Mouse (Mus musculus): ENCODE results near the gene Thoc2. TPM values are rescaled to one million over a fixed set of nuclear protein-coding genes. Genes with fewer than 3 reads are reported as not detected.
"Not testable (repeated sequence)": the region's sequence is repeated elsewhere in the genome, so short reads cannot be mapped to it uniquely, and the experiment has no call there.

Thoc2 gene
- polyA plus RNA-seq (2016; fragmentation: Nextera tagmentation; extraction: Ambion mirVana) = 45.0 and 50.1 TPM in 2 replicates

- Histone ChIP-seq H3K27ac (no peak within 1 kb of the TSS), H3K4me2 (no peak within 1 kb of the TSS), H3K4me1 (no peaks in the 10 kb centered on the region), H3K27me3 (replicated peaks) (no peaks in the 10 kb centered on the region), H3K36me3 (no peaks in the 10 kb centered on the region), H3K4me3 (no peak within 1 kb of the TSS), H3K9me3 (replicated peaks) (no peaks in the 10 kb centered on the region), H3K9ac (no peak within 1 kb of the TSS)
- ATAC-seq = no peak
- 85% methylated on average over 1 of the region's 1 CpGs for WGBS (ENCODE audit: insufficient replicate concordance)
Observed at GRCm38 (mm10) chrX:41920574-41920973, at the start of gene Thoc2. Thoc2 (minus strand) TSS chrX:41920674.

- H3K4me2 ChIP-seq = no peak overlapping the region
- no peak overlapping the region for H3K4me3 ChIP-seq
- WGBS (ENCODE audit: insufficient replicate concordance) = 88% methylated on average over 2 of the region's 2 CpGs
- H3K4me1 ChIP-seq = no peaks in the 10 kb centered on the region
- no peak overlapping the region for H3K9ac ChIP-seq
- ATAC-seq = no peak
- no peaks in the 10 kb centered on the region for H3K36me3 ChIP-seq
- H3K27me3 ChIP-seq (replicated peaks) = no peaks in the 10 kb centered on the region
- H3K9me3 ChIP-seq (replicated peaks) = 0 out of 2 replicates have a peak, but pooled peaks cover 4% of the 10 kb centered on the region
- H3K27ac ChIP-seq = no peak overlapping the region
Observed at GRCm38 (mm10) chrX:41970096-41970495, 49.6 kb upstream of the Thoc2 start.

GRCm38 (mm10) chrX:41969341-41969740 is 48.9 kb upstream of the Thoc2 start:
- no peak overlapping the region for H3K27ac ChIP-seq
- H3K4me2 ChIP-seq = no peak overlapping the region
- WGBS (ENCODE audit: insufficient replicate concordance) = 72% methylated on average over 4 of the region's 4 CpGs
- no peak for ATAC-seq
- no peaks in the 10 kb centered on the region for H3K27me3 ChIP-seq (replicated peaks)
- no peaks in the 10 kb centered on the region for H3K36me3 ChIP-seq
- H3K4me3 ChIP-seq = no peak overlapping the region
- H3K9ac ChIP-seq = no peak overlapping the region
- no peaks in the 10 kb centered on the region for H3K9me3 ChIP-seq (replicated peaks)
- H3K4me1 ChIP-seq = no peaks in the 10 kb centered on the region

GRCm38 (mm10) chrX:41957161-41957560 is 36.7 kb upstream of the Thoc2 start:
- no peak overlapping the region for H3K9ac ChIP-seq
- ATAC-seq = no peak
- 45% methylated on average over 4 of the region's 4 CpGs for WGBS (ENCODE audit: insufficient replicate concordance)
- no peaks in the 10 kb centered on the region for H3K36me3 ChIP-seq
- H3K27ac ChIP-seq = no peak overlapping the region
- no peaks in the 10 kb centered on the region for H3K4me1 ChIP-seq
- no peaks in the 10 kb centered on the region for H3K27me3 ChIP-seq (replicated peaks)
- H3K9me3 ChIP-seq (replicated peaks) = no peaks in the 10 kb centered on the region
- H3K4me3 ChIP-seq = no peak overlapping the region
- H3K4me2 ChIP-seq = no peak overlapping the region

- 73% methylated on average over 5 of the region's 5 CpGs for WGBS (ENCODE audit: insufficient replicate concordance)
- Histone ChIP-seq H3K27me3 (replicated peaks) (no peaks in the 10 kb centered on the region), H3K36me3 (no peaks in the 10 kb centered on the region), H3K27ac (no peak overlapping the region), H3K9me3 (replicated peaks) (no peaks in the 10 kb centered on the region), H3K4me1 (no peaks in the 10 kb centered on the region), H3K9ac (no peak overlapping the region), H3K4me3 (no peak overlapping the region), H3K4me2 (no peak overlapping the region)
- ATAC-seq = no peak
Observed at GRCm38 (mm10) chrX:41941840-41942239, 21.4 kb upstream of the Thoc2 start.

- not testable (repeated sequence) for ATAC-seq
Observed at GRCm38 (mm10) chrX:41931821-41932220, 11.3 kb upstream of the Thoc2 start.

GRCm38 (mm10) chrX:41924708-41925107 is 4.2 kb upstream of the Thoc2 start:
- Histone ChIP-seq H3K27me3 (replicated peaks) (no peaks in the 10 kb centered on the region), H3K27ac (no peak overlapping the region), H3K9ac (no peak overlapping the region), H3K4me2 (no peak overlapping the region), H3K4me1 (no peaks in the 10 kb centered on the region), H3K9me3 (replicated peaks) (no peaks in the 10 kb centered on the region), H3K4me3 (no peak overlapping the region), H3K36me3 (no peaks in the 10 kb centered on the region)
- 72% methylated on average over 5 of the region's 5 CpGs for WGBS (ENCODE audit: insufficient replicate concordance)
- no peak for ATAC-seq

More at GRCm38 (mm10) chrX:41931821-41932220, 11.3 kb upstream of the Thoc2 start:
- H3K9me3 ChIP-seq (replicated peaks); H3K36me3 ChIP-seq; H3K4me1 ChIP-seq; H3K27ac ChIP-seq; H3K9ac ChIP-seq; H3K4me3 ChIP-seq; H3K27me3 ChIP-seq (replicated peaks); H3K4me2 ChIP-seq: not testable (repeated sequence)
- 50% methylated on average over 6 of the region's 6 CpGs for WGBS (ENCODE audit: insufficient replicate concordance)

- WGBS (ENCODE audit: insufficient replicate concordance) = 26% methylated on average over 10 of the region's 10 CpGs
- no peaks in the 10 kb centered on the region for H3K9me3 ChIP-seq (replicated peaks)
Observed at GRCm38 (mm10) chrX:41912061-41912401, 8.4 kb downstream of the Thoc2 start.

GRCm38 (mm10) chrX:41911390-41912060 is 8.9 kb downstream of the Thoc2 start:
- Histone ChIP-seq H3K27ac (peak overlapping the region; percentile 85), H3K4me1 (peaks cover 21% of the 10 kb centered on the region), H3K9ac (peak overlapping the region; percentile 80), H3K4me2 (peak overlapping the region; percentile 72), H3K27me3 (replicated peaks) (no peaks in the 10 kb centered on the region), H3K9me3 (replicated peaks) (no peaks in the 10 kb centered on the region), H3K4me3 (peak overlapping the region; percentile 76), H3K36me3 (no peaks in the 10 kb centered on the region)
- ATAC-seq = peak; percentile 95
- WGBS (ENCODE audit: insufficient replicate concordance) = 7% methylated on average over 51 of the region's 59 CpGs

More at GRCm38 (mm10) chrX:41912061-41912401, 8.4 kb downstream of the Thoc2 start:
- no peak; the same call in 1 of the 2 replicates for ATAC-seq
- Histone ChIP-seq H3K9ac (peak overlapping the region; percentile 80; the same call in 1 of the 2 replicates), H3K27me3 (replicated peaks) (no peaks in the 10 kb centered on the region), H3K27ac (peak overlapping the region; percentile 85), H3K4me1 (peaks cover 18% of the 10 kb centered on the region), H3K36me3 (no peaks in the 10 kb centered on the region), H3K4me2 (peak overlapping the region; percentile 72), H3K4me3 (peak overlapping the region; percentile 76)

- peak; percentile 47 for ATAC-seq
- 9% methylated on average over 24 of the region's 24 CpGs for WGBS (ENCODE audit: insufficient replicate concordance)
Observed at GRCm38 (mm10) chrX:41910981-41911380, 9.5 kb downstream of the Thoc2 start.

GRCm38 (mm10) chrX:41910471-41910870 is 10.0 kb downstream of the Thoc2 start:
- peak overlapping the region; percentile 85 for H3K27ac ChIP-seq
- H3K27me3 ChIP-seq (replicated peaks) = no peaks in the 10 kb centered on the region
- ATAC-seq = no peak
- 9% methylated on average over 9 of the region's 9 CpGs for WGBS (ENCODE audit: insufficient replicate concordance)
- H3K9ac ChIP-seq = peak overlapping the region; percentile 80
- H3K9me3 ChIP-seq (replicated peaks) = no peaks in the 10 kb centered on the region
- H3K36me3 ChIP-seq = no peaks in the 10 kb centered on the region
- peaks cover 29% of the 10 kb centered on the region for H3K4me1 ChIP-seq
- H3K4me3 ChIP-seq = peak overlapping the region; percentile 76
- peak overlapping the region; percentile 72 for H3K4me2 ChIP-seq

More at GRCm38 (mm10) chrX:41910981-41911380, 9.5 kb downstream of the Thoc2 start:
- Histone ChIP-seq H3K36me3 (no peaks in the 10 kb centered on the region), H3K9ac (peak overlapping the region; percentile 80), H3K4me3 (peak overlapping the region; percentile 76), H3K9me3 (replicated peaks) (no peaks in the 10 kb centered on the region), H3K4me2 (peak overlapping the region; percentile 72), H3K27me3 (replicated peaks) (no peaks in the 10 kb centered on the region), H3K27ac (peak overlapping the region; percentile 85), H3K4me1 (peaks cover 26% of the 10 kb centered on the region)

- H3K4me2 ChIP-seq = no peak overlapping the region
- H3K27me3 ChIP-seq (replicated peaks) = no peaks in the 10 kb centered on the region
- no peak overlapping the region for H3K27ac ChIP-seq
- H3K9me3 ChIP-seq (replicated peaks) = no peaks in the 10 kb centered on the region
- no peak for ATAC-seq
- no peaks in the 10 kb centered on the region for H3K4me1 ChIP-seq
- H3K36me3 ChIP-seq = no peaks in the 10 kb centered on the region
- no peak overlapping the region for H3K4me3 ChIP-seq
- 49% methylated on average over 4 of the region's 4 CpGs for WGBS (ENCODE audit: insufficient replicate concordance)
- H3K9ac ChIP-seq = no peak overlapping the region
Observed at GRCm38 (mm10) chrX:41884759-41885505, 35.5 kb downstream of the Thoc2 start.

Measured in liver, embryonic 12.5 days (tissue).